Mouse (Mus musculus) thymus, postnatal 10 days (tissue): ENCODE measurements around the gene Tmem262.

Experiments used
- DNase-seq, 2 experiments: peaks; one replicate each; pipeline ENCODE4 v3.0.0; 2021; ENCODE audit warnings: low spot score in 2 of 2

Gene Tmem262

GRCm38 (mm10) chr19:6061021-6061533 is 18.8 kb upstream of the Tmem262 start, which contains the start of gene Znhit2:
TSS of gene Znhit2 (plus strand) at chr19:6061192.
- DNase-seq, result peak; percentile 91 to 92

- DNase-seq, result peak; percentile 63 to 67
These were observed 18.1 kb upstream of the Tmem262 start for GRCm38 (mm10) chr19:6061641-6062302.

- DNase-seq, result no peak
These were observed 17.4 kb upstream of the Tmem262 start for GRCm38 (mm10) chr19:6062418-6062817.

- DNase-seq, result no peak
These were observed 16.8 kb upstream of the Tmem262 start for GRCm38 (mm10) chr19:6063081-6063480.

- DNase-seq, result no peak
These were observed 13.3 kb upstream of the Tmem262 start for GRCm38 (mm10) chr19:6066571-6066970.

GRCm38 (mm10) chr19:6067011-6067723 is 12.7 kb upstream of the Tmem262 start:
- peak; percentile 76 to 89 for DNase-seq

GRCm38 (mm10) chr19:6067724-6068415 is 12.0 kb upstream of the Tmem262 start, which contains the start of gene Tm7sf2:
TSS of gene Tm7sf2 (minus strand) at chr19:6068373.
- peak; percentile 81 to 83 for DNase-seq

GRCm38 (mm10) chr19:6068951-6069350 is 10.9 kb upstream of the Tmem262 start:
- DNase-seq, result peak in 1 of 2 experiments; percentile 47

- no peak for DNase-seq
These were observed 10.0 kb upstream of the Tmem262 start for GRCm38 (mm10) chr19:6069851-6070250.

GRCm38 (mm10) chr19:6070571-6071250 is 9.1 kb upstream of the Tmem262 start:
- DNase-seq, result no peak

- no peak for DNase-seq
These were observed 8.6 kb upstream of the Tmem262 start for GRCm38 (mm10) chr19:6071261-6071660.

GRCm38 (mm10) chr19:6073889-6074288 is 5.9 kb upstream of the Tmem262 start:
- DNase-seq, result no peak

GRCm38 (mm10) chr19:6076564-6077393 is 3.1 kb upstream of the Tmem262 start, which contains the start of gene Vps51:
TSS of gene Vps51 (minus strand) at chr19:6077231.
- DNase-seq, result peak; percentile 79 to 81

- no peak for DNase-seq
These were observed 2.3 kb downstream of the Tmem262 start, which contains the start of gene Gm28374 for GRCm38 (mm10) chr19:6082156-6082555. TSS of gene Gm28374 (minus strand) at chr19:6082256.

- DNase-seq, result peak; percentile 94 to 96
These were observed 4.8 kb downstream of the Tmem262 start, which contains the start of the genes Zfpl1 and Cdca5 for GRCm38 (mm10) chr19:6084478-6085248. TSS of gene Zfpl1 (minus strand) at chr19:6084956. TSS of gene Cdca5 (plus strand) at chr19:6084983.

GRCm38 (mm10) chr19:6085417-6085879 is 5.6 kb downstream of the Tmem262 start:
- peak; percentile 52 to 55 for DNase-seq

- no peak for DNase-seq
These were observed 9.0 kb downstream of the Tmem262 start for GRCm38 (mm10) chr19:6088841-6089240.

- DNase-seq, result no peak
These were observed 14.3 kb downstream of the Tmem262 start, which contains the start of gene AC131692.1 for GRCm38 (mm10) chr19:6094119-6094518. TSS of gene AC131692.1 (plus strand) at chr19:6094419.

GRCm38 (mm10) chr19:6097847-6098246 is 18.0 kb downstream of the Tmem262 start:
- no peak for DNase-seq
